Comparison of ENCODE assay signal across 9 mouse cellular contexts in the genomic region with DNA sequence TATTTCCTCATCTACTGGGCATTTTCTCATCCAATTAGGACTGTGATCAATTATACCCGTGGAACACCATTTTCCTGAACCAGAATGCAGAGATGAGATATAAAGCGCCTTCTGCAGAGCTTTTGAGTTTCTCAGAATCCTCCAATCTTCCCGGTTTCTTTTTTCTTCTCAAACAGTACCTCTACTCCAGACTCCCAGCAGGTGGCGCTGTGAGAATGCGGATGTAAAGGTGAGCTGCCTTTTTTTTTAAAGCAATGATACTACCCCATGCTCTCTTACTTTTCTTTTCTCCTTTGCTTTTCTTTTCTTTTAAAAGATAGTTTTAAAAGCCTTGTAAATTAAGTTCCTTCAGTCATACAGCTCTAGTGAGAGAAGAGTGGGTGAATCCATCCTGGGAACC.
DNase-seq lines count a peak whose midpoint lies in the region; ATAC-seq and TF ChIP-seq lines count a peak whose summit lies in the region.
"Had no signal": no experiment of that assay in that cellular context is flagged by ENCODE, and none has a peak within 500 bp of the region (broad histone marks: within the 10 kb centered on the region; RNA-seq: fewer than 3 reads in every experiment).

No protein-coding gene starts in this region.

- TF ChIP-seq POLR2A in liver, adult 2 months (IDR thresholded peaks at IDR 0.05; ENCODE audit: extremely low read depth, insufficient read depth, low read length) = no peak

- 17% methylated on average over 5 of the region's 5 CpGs for WGBS in kidney, embryonic 14.5 days
- 3% methylated on average over 5 of the region's 5 CpGs for WGBS in liver, adult 2 months

- DNase-seq in kidney, adult 18-20 months = peak; percentile 58
- DNase-seq in cerebellum, adult 11-12 months = peak; percentile 7
- peak; percentile 67 for DNase-seq in forelimb bud, embryonic 11.5 days (ENCODE audit: low read depth, low spot score)
- peak; percentile 86 for DNase-seq in kidney, postnatal 10 days
- DNase-seq in liver, adult 2 months (ENCODE audit: extremely low read depth, low read depth, low spot score) = peak; percentile 26
- DNase-seq in ovary, postnatal 36 days (ENCODE audit: low spot score) = peak; percentile 64
- DNase-seq in urinary bladder, postnatal 4 days (ENCODE audit: low spot score in 2 of 2) = peak; percentile 19 to 78

- no peak overlapping the region for H3K4me2 ChIP-seq in kidney, embryonic 14.5 days (replicated peaks; ENCODE audit: low read depth, low read length)

- TF ChIP-seq CTCF in liver, adult 2 months (IDR thresholded peaks at IDR 0.05; ENCODE audit: low read depth, low read length) = peak; percentile 52; the same call in 1 of the 2 replicates

- H3K27ac ChIP-seq in kidney, embryonic 14.5 days (ENCODE audit: low read depth, low read length) = no peak overlapping the region
- H3K27ac ChIP-seq in liver, adult 2 months (replicated peaks; ENCODE audit: insufficient read depth, low read depth, low read length) = no peak overlapping the region

- H3K79me2 ChIP-seq in liver, adult 2 months (ENCODE audit: control insufficient read depth, insufficient read depth, low read length) = no peaks in the 10 kb centered on the region

- no peak overlapping the region for H3K4me3 ChIP-seq in kidney, embryonic 14.5 days (ENCODE audit: low read length)
- no peak overlapping the region for H3K4me3 ChIP-seq in liver, adult 2 months (ENCODE audit: insufficient read depth, low read depth, low read length)
- H3K4me3 ChIP-seq: megakaryocyte, embryonic 14.5 days had no signal

- no peaks in the 10 kb centered on the region for H3K27me3 ChIP-seq in kidney, embryonic 14.5 days (ENCODE audit: control insufficient read depth, insufficient read depth, low read length)
- no peaks in the 10 kb centered on the region for H3K27me3 ChIP-seq in liver, adult 2 months (ENCODE audit: control insufficient read depth, insufficient read depth, low read length)
- H3K27me3 ChIP-seq: megakaryocyte, embryonic 14.5 days had no signal

- ATAC-seq in kidney, embryonic 14.5 days (ENCODE audit: low FRiP score, low TSS enrichment) = no peak

- H3K36me3 ChIP-seq in kidney, embryonic 14.5 days (ENCODE audit: control insufficient read depth, insufficient read depth, low read length) = no peaks in the 10 kb centered on the region
- H3K36me3 ChIP-seq in liver, adult 2 months (ENCODE audit: control insufficient read depth, insufficient read depth, low read length) = no peaks in the 10 kb centered on the region

- no peak overlapping the region for H3K9ac ChIP-seq in kidney, embryonic 14.5 days (ENCODE audit: low read depth, low read length)
- no peak overlapping the region for H3K9ac ChIP-seq in liver, adult 2 months (ENCODE audit: low read depth, low read length)

- no peaks in the 10 kb centered on the region for H3K9me3 ChIP-seq in kidney, embryonic 14.5 days (ENCODE audit: control insufficient read depth, low read length)
- H3K9me3 ChIP-seq: megakaryocyte, embryonic 14.5 days had no signal

- H3K4me1 ChIP-seq in kidney, embryonic 14.5 days (ENCODE audit: control insufficient read depth, insufficient read depth, low read length) = no peaks in the 10 kb centered on the region
- no peaks in the 10 kb centered on the region for H3K4me1 ChIP-seq in liver, adult 2 months (ENCODE audit: control insufficient read depth, insufficient read depth, low read length)
- H3K4me1 ChIP-seq: megakaryocyte, embryonic 14.5 days had no signal

Comparison
In these comparisons a context has a peak if more than half of its experiments do, and no peak if none do; other contexts are left out.
1. DNase-seq: peak in every context shown above with its lines; median percentile 86 in kidney, postnatal 10 days; 67 in forelimb bud, embryonic 11.5 days; 64 in ovary, postnatal 36 days; 58 in kidney, adult 18-20 months; 48 in urinary bladder, postnatal 4 days; 26 in liver, adult 2 months; 7 in cerebellum, adult 11-12 months.